Mouse (Mus musculus) heart, adult 2 months (tissue): ENCODE measurements around the gene Paqr6.
"Not testable (repeated sequence)": the region's sequence is repeated elsewhere in the genome, so short reads cannot be mapped to it uniquely, and the experiment has no call there.

Experiments used
- CTCF ChIP-seq: fragments of 200-600 bp; IDR thresholded peaks from 2 replicates; pipeline ENCODE4 v1.8.1; 2022; ENCODE audit warnings: antibody characterized with exemption, mild to moderate bottlenecking, moderate library complexity
- EP300 ChIP-seq: fragments of 200-500 bp; IDR thresholded peaks from 2 replicates; pipeline ENCODE4 v1.6.1; 2011; ENCODE audit warnings: low read depth, low read length, control low read depth; ENCODE audit not compliant: insufficient read depth
- POLR2A ChIP-seq: fragments of 200-500 bp; IDR thresholded peaks from 2 replicates; pipeline ENCODE4 v1.6.1; 2011; ENCODE audit warnings: mild to moderate bottlenecking, low read depth, low read length, control low read depth; ENCODE audit not compliant: insufficient read depth

- TF ChIP-seq CTCF, EP300, POLR2A: not testable (repeated sequence)
Observed at GRCm38 (mm10) chr3:88382383-88382782, 18.0 kb downstream of the Paqr6 start.
